Mouse (Mus musculus) c-Kit-positive CD71-negative TER-119-negative erythroid progenitor cells, embryonic 14.5 days (primary cell): ENCODE results near the gene Insl5.

ENCODE experiments used
- DNase-seq: peaks from one replicate; pipeline ENCODE4 v3.0.0-alpha.2; 2013; ENCODE audit warnings: low read depth

Insl5 gene

GRCm38 (mm10) chr4:103026621-103027020, at the start of gene Insl5:
TSS of gene Insl5 (minus strand) at chr4:103026842.
- DNase-seq: no peak

GRCm38 (mm10) chr4:103070631-103071030, 44.0 kb upstream of the Insl5 start:
- DNase-seq: no peak

GRCm38 (mm10) chr4:103067906-103068655, 41.4 kb upstream of the Insl5 start:
- no peak for DNase-seq

GRCm38 (mm10) chr4:103064976-103065375, 38.3 kb upstream of the Insl5 start:
- DNase-seq: no peak

DNA sequence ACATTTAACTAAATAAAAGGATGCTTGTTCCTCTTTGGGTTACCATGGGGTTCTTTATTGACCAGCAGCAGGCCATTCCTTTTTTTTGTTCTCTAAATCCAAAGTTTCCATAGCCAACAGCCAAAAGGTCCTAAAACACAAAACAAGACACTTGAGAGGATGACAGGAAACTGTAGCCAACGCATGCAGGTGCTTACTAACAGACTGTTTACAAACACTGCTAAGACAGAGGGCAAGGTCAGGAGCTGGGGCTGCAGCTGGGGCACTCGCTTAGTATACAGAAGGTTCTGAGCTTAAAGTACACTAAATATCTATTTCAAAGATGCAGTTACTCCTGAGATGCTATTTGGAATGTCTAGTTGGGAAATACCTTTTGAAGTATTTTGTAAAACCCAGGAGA, 37.8 kb upstream of the Insl5 start:
- DNase-seq: no peak

- DNase-seq: no peak
These were observed 30.3 kb upstream of the Insl5 start for GRCm38 (mm10) chr4:103056909-103057308.

GRCm38 (mm10) chr4:103048046-103048445, 21.4 kb upstream of the Insl5 start:
- DNase-seq: no peak

DNA sequence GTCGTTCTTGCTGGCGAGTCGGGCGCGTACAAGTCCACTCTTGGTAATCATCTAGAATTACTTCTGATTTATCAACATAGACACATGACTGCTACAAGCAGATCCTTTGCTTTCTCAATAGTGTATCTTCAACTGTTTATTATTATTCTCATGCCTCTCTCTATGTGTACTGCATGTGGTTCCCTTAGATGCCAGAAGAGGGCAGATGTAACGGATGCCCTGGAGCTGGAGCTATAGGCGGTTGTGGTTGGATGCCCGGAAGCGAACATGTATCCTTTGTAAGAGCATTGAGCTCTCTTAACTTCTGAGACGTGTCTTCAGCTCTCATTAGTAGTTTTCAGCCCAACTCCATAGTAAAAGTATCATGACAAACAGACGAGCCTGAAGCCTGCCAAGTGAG, 16.4 kb upstream of the Insl5 start:
- no peak for DNase-seq

- DNase-seq: no peak
These were observed 13.2 kb upstream of the Insl5 start for GRCm38 (mm10) chr4:103039838-103040191.

DNA sequence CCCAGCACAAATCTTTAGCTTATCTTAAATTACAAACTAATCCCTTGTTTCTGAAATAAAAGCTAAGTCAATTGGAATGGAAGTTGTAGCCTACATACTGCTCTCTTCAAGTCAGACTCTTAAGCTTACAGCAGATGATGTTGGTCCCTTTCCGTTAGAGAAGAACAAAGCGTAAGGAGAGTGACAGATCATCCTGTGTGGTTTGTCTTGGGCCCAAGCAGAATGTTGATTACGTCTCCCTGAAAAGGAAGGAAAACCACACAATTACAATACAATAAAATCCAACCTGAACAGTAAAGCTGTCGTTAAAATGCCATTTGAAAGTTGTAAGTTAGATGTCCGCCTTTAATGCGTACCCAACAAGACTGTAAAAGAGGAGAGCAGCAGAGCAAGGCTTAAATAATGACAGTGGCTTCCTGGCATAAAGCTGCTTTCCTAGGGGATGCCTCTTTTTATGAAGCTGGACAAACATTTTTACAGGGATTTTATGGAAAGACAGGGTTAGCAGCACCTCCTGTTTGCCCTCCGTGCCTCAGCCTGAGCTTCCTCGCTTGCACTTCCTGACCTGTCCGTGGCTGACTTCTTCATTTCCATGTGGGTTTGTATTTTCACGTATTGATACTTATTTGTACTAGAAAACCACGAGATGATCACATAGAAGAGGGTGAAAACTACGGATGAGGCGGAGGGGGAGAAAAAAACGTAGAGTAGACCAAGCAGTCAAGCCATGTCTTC, 12.6 kb upstream of the Insl5 start:
- no peak for DNase-seq

GRCm38 (mm10) chr4:103028177-103029088, 1.8 kb upstream of the Insl5 start:
- no peak for DNase-seq

DNA sequence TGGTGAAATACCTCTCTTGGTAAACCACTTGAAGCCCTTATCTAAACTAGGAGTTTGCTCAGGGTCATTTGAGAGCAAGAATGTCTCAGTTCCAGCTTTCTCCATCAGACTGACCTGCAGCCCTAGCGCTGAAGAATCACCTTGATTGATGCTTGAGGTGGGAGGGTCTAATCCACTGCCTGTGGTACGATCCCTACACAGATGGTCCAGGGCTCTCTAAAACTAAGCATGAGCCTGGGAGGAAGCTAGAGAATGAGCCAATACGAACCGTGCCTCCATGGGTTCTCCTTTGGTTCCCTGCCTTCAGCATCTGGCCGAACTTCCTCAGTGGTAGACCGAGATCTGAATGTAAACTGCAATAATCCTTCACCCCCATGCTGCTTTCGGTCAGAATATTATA, 1.1 kb upstream of the Insl5 start:
- no peak for DNase-seq

- no peak for DNase-seq
These were observed 13.2 kb downstream of the Insl5 start for GRCm38 (mm10) chr4:103013490-103013889.

DNA sequence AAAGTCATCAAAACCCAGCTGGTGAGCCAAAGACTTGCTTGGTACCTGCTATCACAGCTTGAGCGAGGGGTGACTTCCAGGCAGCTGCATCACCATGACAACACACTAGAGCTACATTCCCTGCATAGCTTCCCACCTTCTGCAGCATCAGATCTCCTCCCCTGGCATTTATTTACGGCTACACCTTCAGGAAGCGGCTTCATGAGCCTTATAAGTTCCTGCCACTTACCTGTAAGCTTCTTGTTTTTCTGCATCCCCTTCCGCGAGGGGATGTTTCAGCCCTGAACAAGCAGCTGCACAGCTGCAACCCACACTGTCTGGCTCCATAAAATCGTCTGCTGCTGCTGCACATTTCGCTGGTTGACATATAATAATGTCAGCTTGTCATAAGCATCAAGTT, 14.8 kb downstream of the Insl5 start:
- no peak for DNase-seq

GRCm38 (mm10) chr4:103010734-103011133, 15.9 kb downstream of the Insl5 start:
- no peak for DNase-seq

DNA sequence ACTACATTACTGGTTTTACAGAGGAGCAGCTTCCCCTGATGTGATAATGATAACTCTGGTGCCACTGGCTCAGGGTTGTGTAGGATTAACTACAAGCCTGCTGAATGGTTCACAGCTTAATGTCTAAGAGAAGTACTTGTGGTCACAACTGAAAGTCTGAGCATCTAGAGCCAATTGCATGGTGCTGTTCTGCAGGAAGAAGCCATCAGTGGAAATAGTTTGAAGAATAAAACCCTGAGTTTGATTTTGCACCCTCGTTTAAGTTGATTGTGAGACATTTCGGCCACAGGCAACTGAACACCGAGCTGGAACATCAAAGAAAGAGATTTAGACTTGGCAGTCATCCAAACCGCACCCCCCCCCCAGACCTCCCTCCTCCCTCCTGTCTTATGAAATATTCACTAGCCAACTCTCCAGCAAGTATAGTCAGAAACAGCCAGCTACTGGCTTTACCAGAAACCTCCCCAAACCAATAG, 19.7 kb downstream of the Insl5 start:
- DNase-seq: no peak

DNA sequence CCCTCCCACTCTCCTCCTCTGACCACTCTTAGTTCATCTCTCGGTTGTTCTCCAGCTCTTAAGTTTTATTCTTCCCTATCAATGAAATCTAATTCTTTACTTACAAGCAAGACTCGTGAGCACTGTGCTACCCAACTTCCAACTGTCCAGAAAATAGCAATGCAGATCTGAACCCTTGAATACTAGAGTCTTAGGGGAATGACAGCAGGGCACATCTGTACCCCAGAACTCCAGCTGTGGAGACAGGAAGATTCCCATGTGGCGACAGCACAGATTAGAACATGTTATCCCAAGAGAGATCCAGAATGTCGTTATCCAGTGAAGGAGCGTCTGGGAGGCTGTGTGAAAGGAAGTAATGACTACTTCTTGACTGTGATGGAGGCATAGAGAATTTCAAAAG, 20.4 kb downstream of the Insl5 start:
- DNase-seq: no peak

DNA sequence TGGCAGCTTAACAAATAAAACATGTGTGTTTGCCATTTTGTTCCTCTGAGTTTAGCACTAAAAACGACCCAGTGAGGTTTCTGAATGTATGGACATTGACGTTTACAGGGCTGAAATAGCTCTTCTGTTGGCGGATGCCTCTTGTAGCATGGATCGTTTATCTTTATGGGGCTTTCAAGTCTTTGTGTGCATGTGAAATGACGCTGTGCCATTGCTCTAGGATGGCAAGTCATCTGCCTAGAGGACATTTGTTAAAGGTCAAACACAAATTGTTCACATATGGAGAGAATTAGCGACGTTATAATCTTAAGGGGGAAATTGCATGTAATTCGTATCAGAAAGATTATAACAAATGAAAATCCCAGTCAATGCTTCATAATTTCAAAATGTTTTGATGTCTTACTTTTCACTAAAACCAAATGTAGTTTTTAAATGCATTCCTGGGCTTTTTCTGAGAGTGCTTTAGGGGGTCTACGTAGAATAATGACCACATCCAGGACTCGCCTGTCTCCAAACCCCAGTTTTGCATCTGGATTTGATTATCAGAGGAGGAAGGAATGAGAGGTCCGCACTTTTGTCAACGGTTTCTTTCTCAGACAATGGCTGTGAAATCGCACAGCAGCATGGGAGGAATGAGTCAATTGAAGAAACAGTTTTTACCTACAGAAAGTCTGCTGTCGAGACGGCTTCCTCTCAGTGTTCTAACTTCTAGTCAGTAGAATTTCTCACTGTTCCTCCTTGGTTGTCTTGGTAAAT, 21.3 kb downstream of the Insl5 start:
- DNase-seq: no peak

GRCm38 (mm10) chr4:103004681-103005080, 22.0 kb downstream of the Insl5 start:
- no peak for DNase-seq

DNA sequence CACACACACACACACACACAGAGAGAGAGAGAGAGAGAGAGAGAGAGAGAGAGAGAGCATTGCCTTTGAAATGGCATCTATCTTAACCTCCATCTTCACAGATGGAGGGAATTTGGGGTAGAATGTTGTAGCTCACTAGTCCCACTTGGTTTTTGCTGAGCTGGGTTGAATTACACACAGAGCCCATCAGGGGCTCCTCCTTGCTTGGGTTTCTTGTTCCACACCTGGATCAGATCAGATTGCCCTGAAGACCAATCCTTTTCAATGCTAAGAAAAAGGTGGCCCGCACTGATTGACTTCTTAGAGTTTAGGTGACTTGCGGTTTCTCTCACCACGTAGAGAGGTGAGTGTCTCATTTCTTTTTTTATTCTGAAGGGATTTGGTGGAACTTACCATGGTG, 35.0 kb downstream of the Insl5 start:
- no peak for DNase-seq

- no peak for DNase-seq
These were observed 35.9 kb downstream of the Insl5 start for GRCm38 (mm10) chr4:102990595-102991340.
